Mouse (Mus musculus): ENCODE results near the gene Sipa1.

- TF ChIP-seq CTCF (IDR thresholded peaks at IDR 0.05; ENCODE audit: low read depth) = no peak
- no peak for TF ChIP-seq EP300 (IDR thresholded peaks at IDR 0.05; ENCODE audit: low read depth)
Measured at GRCm38 (mm10) chr19:5684985-5685384, 21.5 kb upstream of the Sipa1 start.
